Mouse (Mus musculus) MEL (cell line): ENCODE data around the gene Tecta. TPM values are rescaled to one million over a fixed set of nuclear protein-coding genes. Genes with fewer than 3 reads are reported as not detected.

Source experiments
- DNase-seq: peaks from one replicate; pipeline ENCODE4 v3.0.0; 2011; ENCODE audit warnings: low read depth, low spot score
- H3K27ac ChIP-seq: 2 replicates; pipeline ENCODE4 v1.5.1; 2012; ENCODE audit warnings: low read depth, mild to moderate bottlenecking, control low read depth, low read length, moderate library complexity; ENCODE audit not compliant: control insufficient read depth
- H3K27me3 ChIP-seq, 2 experiments: fragments of 150-350 bp in 1 of 2; sonication (generic) in 1 of 2; 2 replicates each; pipeline ENCODE4 v1.6.1; 2012; ENCODE audit warnings: low read length in 2 of 2, mild to moderate bottlenecking in 2 of 2, improper control_type of control experiment in 1 of 2, moderate library complexity in 1 of 2; ENCODE audit not compliant: insufficient read depth in 2 of 2, control insufficient read depth in 1 of 2
- H3K36me3 ChIP-seq, 2 experiments: 2 replicates each; pipeline ENCODE4 v1.6.1; 2012 to 2014; ENCODE audit warnings: low read length in 2 of 2, improper control_type of control experiment in 1 of 2, inconsistent platforms in 1 of 2, mild to moderate bottlenecking in 1 of 2; ENCODE audit not compliant: insufficient read depth in 2 of 2, control insufficient read depth in 1 of 2
- H3K4me1 ChIP-seq, 2 experiments: fragments of 150-350 bp in 1 of 2; sonication (generic) in 1 of 2; 2 replicates each; pipeline ENCODE4 v1.6.1; 2012; ENCODE audit warnings: low read length in 2 of 2, improper control_type of control experiment in 1 of 2, mild to moderate bottlenecking in 1 of 2; ENCODE audit not compliant: insufficient read depth in 2 of 2, control insufficient read depth in 1 of 2
- H3K4me3 ChIP-seq, 2 experiments: fragments of 150-350 bp in 1 of 2; sonication (generic) in 1 of 2; 2 replicates each; pipeline ENCODE4 v1.5.1; 2012; ENCODE audit warnings: low read depth in 2 of 2, low read length in 2 of 2, mild to moderate bottlenecking in 2 of 2, moderate library complexity in 2 of 2, control low read depth in 1 of 2, improper control_type of control experiment in 1 of 2; ENCODE audit not compliant: control insufficient read depth in 1 of 2, insufficient read depth in 1 of 2
- H3K79me2 ChIP-seq: 2 replicates; pipeline ENCODE4 v1.6.1; 2012; ENCODE audit warnings: mild to moderate bottlenecking, low read length, moderate library complexity; ENCODE audit not compliant: control insufficient read depth, poor library complexity, insufficient read depth
- H3K9ac ChIP-seq: 2 replicates; pipeline ENCODE4 v1.6.1; 2012; ENCODE audit warnings: low read depth, mild to moderate bottlenecking, control low read depth, low read length, moderate library complexity; ENCODE audit not compliant: control insufficient read depth, poor library complexity, severe bottlenecking
- H3K9me3 ChIP-seq: fragments of 150-350 bp; sonication (generic); replicated peaks from 2 replicates; pipeline ENCODE4 v1.6.1; 2012; ENCODE audit warnings: mild to moderate bottlenecking, low read length, improper control_type of control experiment, moderate library complexity; ENCODE audit not compliant: insufficient read depth
- BHLHE40 ChIP-seq: IDR thresholded peaks from 2 replicates; pipeline ENCODE4 v1.6.1; 2012; ENCODE audit warnings: low read depth, mild to moderate bottlenecking, inconsistent platforms, low read length, improper control_type of control experiment, borderline replicate concordance
- CTCF ChIP-seq, 3 experiments: IDR thresholded peaks in 2 of 3; conservative IDR thresholded peaks in 1 of 3; 2 replicates each; pipeline ENCODE4 v1.5.1; 2011 to 2012; ENCODE audit warnings: low read length in 3 of 3, low read depth in 2 of 3, mild to moderate bottlenecking in 2 of 3, improper control_type of control experiment in 1 of 3, inconsistent platforms in 1 of 3, mixed read lengths in 1 of 3, moderate library complexity in 1 of 3; ENCODE audit not compliant: control insufficient read depth in 1 of 3, insufficient read depth in 1 of 3, poor library complexity in 1 of 3, severe bottlenecking in 1 of 3
- JUND ChIP-seq: IDR thresholded peaks from 2 replicates; pipeline ENCODE4 v1.6.1; 2011; ENCODE audit warnings: low read depth, mild to moderate bottlenecking, improper control_type of control experiment, low read length
- KAT2A ChIP-seq: conservative IDR thresholded peaks from 2 replicates; pipeline ENCODE4 v1.6.1; 2012; ENCODE audit warnings: low read depth, low read length, improper control_type of control experiment, inconsistent platforms
- MAZ ChIP-seq: IDR thresholded peaks from 2 replicates; pipeline ENCODE4 v1.6.1; 2012; ENCODE audit warnings: low read depth, mild to moderate bottlenecking, inconsistent platforms, low read length, improper control_type of control experiment
- MEF2A ChIP-seq: IDR thresholded peaks from 2 replicates; pipeline ENCODE4 v1.6.1; 2014; ENCODE audit warnings: low read depth, mild to moderate bottlenecking, inconsistent platforms, low read length, improper control_type of control experiment; ENCODE audit not compliant: poor library complexity, insufficient replicate concordance, severe bottlenecking; ENCODE audit errors: extremely low read depth
- MYC ChIP-seq: IDR thresholded peaks from 2 replicates; pipeline ENCODE4 v1.6.1; 2011; ENCODE audit warnings: low read depth, mild to moderate bottlenecking, low read length, improper control_type of control experiment, moderate library complexity
- NELFE ChIP-seq: IDR thresholded peaks from 2 replicates; pipeline ENCODE4 v1.6.1; 2011; ENCODE audit warnings: low read depth, low read length, improper control_type of control experiment
- NRF1 ChIP-seq: IDR thresholded peaks from 2 replicates; pipeline ENCODE4 v1.6.1; 2014; ENCODE audit warnings: low read depth, mild to moderate bottlenecking, inconsistent platforms, low read length, improper control_type of control experiment, moderate library complexity; ENCODE audit not compliant: poor library complexity, insufficient read depth, severe bottlenecking
- POLR2AphosphoS5 ChIP-seq: IDR thresholded peaks from 2 replicates; pipeline ENCODE4 v1.6.1; 2012; ENCODE audit warnings: low read depth, borderline replicate concordance, mild to moderate bottlenecking, inconsistent platforms, low read length, moderate library complexity, mixed read lengths
- RAD21 ChIP-seq: IDR thresholded peaks from 2 replicates; pipeline ENCODE4 v1.6.1; 2011; ENCODE audit warnings: mild to moderate bottlenecking, low read depth, low read length, improper control_type of control experiment
- SIN3A ChIP-seq: IDR thresholded peaks from 2 replicates; pipeline ENCODE4 v1.6.1; 2012; ENCODE audit warnings: low read length, improper control_type of control experiment, inconsistent platforms
- SMC3 ChIP-seq: IDR thresholded peaks from 2 replicates; pipeline ENCODE4 v1.6.1; 2011; ENCODE audit warnings: low read depth, low read length, improper control_type of control experiment
- TAL1 ChIP-seq: IDR thresholded peaks from 2 replicates; pipeline ENCODE4 v1.6.1; 2012; ENCODE audit warnings: mild to moderate bottlenecking, inconsistent platforms, low read length, moderate library complexity, mixed read lengths
- TBP ChIP-seq: IDR thresholded peaks from 2 replicates; pipeline ENCODE4 v1.8.0; 2011; ENCODE audit warnings: low read depth, low read length, improper control_type of control experiment
- TCF12 ChIP-seq: IDR thresholded peaks from 2 replicates; pipeline ENCODE4 v1.6.1; 2014; ENCODE audit warnings: low read depth, mild to moderate bottlenecking, inconsistent platforms, low read length, improper control_type of control experiment, moderate library complexity
- USF1 ChIP-seq: IDR thresholded peaks from 2 replicates; pipeline ENCODE4 v1.6.1; 2014; ENCODE audit warnings: low read depth, mild to moderate bottlenecking, inconsistent platforms, low read length, improper control_type of control experiment, moderate library complexity
- USF2 ChIP-seq, 2 experiments: IDR thresholded peaks; 2 replicates each; pipeline ENCODE4 v1.6.1; 2011 to 2012; ENCODE audit warnings: improper control_type of control experiment in 2 of 2, low read length in 2 of 2, borderline replicate concordance in 1 of 2, inconsistent platforms in 1 of 2, low read depth in 1 of 2, mild to moderate bottlenecking in 1 of 2; ENCODE audit not compliant: insufficient read depth in 1 of 2
- ZC3H11A ChIP-seq: IDR thresholded peaks from 2 replicates; pipeline ENCODE4 v1.6.1; 2012; ENCODE audit warnings: low read depth, mild to moderate bottlenecking, inconsistent platforms, low read length, improper control_type of control experiment
- ZKSCAN1 ChIP-seq: IDR thresholded peaks from 2 replicates; pipeline ENCODE4 v1.6.1; 2012; ENCODE audit warnings: low read depth, mild to moderate bottlenecking, inconsistent platforms, low read length, improper control_type of control experiment, moderate library complexity
- ZMIZ1 ChIP-seq: IDR thresholded peaks from 2 replicates; pipeline ENCODE4 v1.6.1; 2012; ENCODE audit warnings: low read depth, mild to moderate bottlenecking, inconsistent platforms, low read length, improper control_type of control experiment, moderate library complexity
- ZNF384 ChIP-seq: IDR thresholded peaks from 2 replicates; pipeline ENCODE4 v1.6.1; 2012; ENCODE audit warnings: low read depth, mild to moderate bottlenecking, inconsistent platforms, low read length, improper control_type of control experiment
- polyA plus RNA-seq, 2 experiments: library from polyadenylated mRNA; stranded (reverse) in 1 of 2; unstranded in 1 of 2; fragments of >175 nt in 1 of 2; fragments of >200 nt in 1 of 2; gene quantifications; 2 replicates each; pipeline versions ENCODE4 v1.2.1 to v1.2.4; 2012; ENCODE audit warnings: low replicate concordance in 2 of 2, low read depth in 1 of 2; ENCODE audit not compliant: insufficient read length in 2 of 2, insufficient read depth in 1 of 2, missing spikeins in 1 of 2
- total RNA-seq: library from RNA; depleted of rRNA; stranded (reverse); fragments of 300-350 nt; gene quantifications from 2 replicates; pipeline ENCODE4 v1.2.3, GENCODE M21; 2012

The Tecta gene
- total and polyA plus RNA-seq, 3 experiments = not detected

GRCm38 (mm10) chr9:42388490-42388889, 11.2 kb downstream of the Tecta start:
- TF ChIP-seq POLR2AphosphoS5 = no peak
- no peak for TF ChIP-seq TCF12
- no peak for TF ChIP-seq ZKSCAN1
- TF ChIP-seq NELFE = no peak
- peak; percentile 67 for TF ChIP-seq RAD21
- peak; percentile 52 for TF ChIP-seq SMC3
- TF ChIP-seq MYC = no peak
- no peak for TF ChIP-seq TAL1
- TF ChIP-seq ZC3H11A = peak; percentile 35; the same call in 1 of the 2 replicates
- no peak for TF ChIP-seq ZNF384
- TF ChIP-seq USF2 (IDR thresholded peaks at IDR 0.05; ENCODE audit: borderline replicate concordance in 1 of 2, insufficient read depth in 1 of 2, low read depth in 1 of 2, low read length in 2 of 2) = no peak
- TF ChIP-seq BHLHE40 = no peak
- TF ChIP-seq USF1 = no peak
- TF ChIP-seq JUND = no peak
- TF ChIP-seq SIN3A = no peak
- TF ChIP-seq NRF1 = no peak
- TF ChIP-seq CTCF (IDR thresholded peaks at IDR 0.05 in 2 of 3, conservative IDR thresholded peaks at IDR 0.05 in 1 of 3; ENCODE audit: control insufficient read depth in 1 of 3, insufficient read depth in 1 of 3, low read depth in 2 of 3, low read length in 3 of 3, poor library complexity in 1 of 3, severe bottlenecking in 1 of 3) = peak in 2 of 3 experiments; percentile 21 to 58; a peak in 3 of 6 replicates
- TF ChIP-seq, all 39 proteins: peak for 4
- Histone ChIP-seq H3K79me2 (no peaks in the 10 kb centered on the region), H3K4me1 (peaks cover 0 to 4% of the 10 kb centered on the region in 2 experiments; a peak in 1 of 4 replicates), H3K9ac (no peak overlapping the region), H3K36me3 (no peaks in the 10 kb centered on the region), H3K9me3 (no peaks in the 10 kb centered on the region), H3K4me3 (no peak overlapping the region), H3K27me3 (no peaks in the 10 kb centered on the region; a peak in 2 of 4 replicates), H3K27ac (no peak overlapping the region)
- peak; percentile 11 for DNase-seq

DNA sequence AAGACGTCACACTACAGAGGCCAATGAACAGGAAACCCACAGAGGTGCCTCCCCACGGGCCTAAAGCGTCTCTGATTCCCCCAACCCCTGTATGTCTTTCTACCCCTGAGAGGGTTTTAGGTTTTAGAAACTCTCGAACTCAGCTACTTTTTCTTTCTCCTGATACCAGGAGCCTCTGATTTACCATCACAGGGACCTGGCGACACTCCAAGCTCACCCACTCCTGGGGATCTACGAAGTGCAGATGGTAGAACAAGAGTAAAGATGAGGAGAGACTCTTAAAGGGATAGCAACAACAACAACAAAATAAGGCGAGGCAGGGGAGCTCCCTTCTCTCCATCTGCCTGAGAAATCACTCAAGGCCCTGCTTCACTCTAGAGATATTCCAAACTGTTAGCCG, 12.7 kb downstream of the Tecta start:
- Histone ChIP-seq H3K27me3 (no peaks in the 10 kb centered on the region; a peak in 2 of 4 replicates), H3K27ac (no peak overlapping the region), H3K36me3 (no peaks in the 10 kb centered on the region), H3K79me2 (no peaks in the 10 kb centered on the region), H3K4me3 (no peak overlapping the region), H3K9me3 (no peaks in the 10 kb centered on the region), H3K9ac (no peak overlapping the region), H3K4me1 (peaks cover 0 to 4% of the 10 kb centered on the region in 2 experiments; a peak in 1 of 4 replicates)
- DNase-seq = no peak
- TF ChIP-seq ZMIZ1 = no peak
- no peak for TF ChIP-seq SMC3
- no peak for TF ChIP-seq KAT2A
- no peak for TF ChIP-seq MEF2A
- no peak for TF ChIP-seq MAZ
- TF ChIP-seq BHLHE40 = no peak
- TF ChIP-seq TBP = no peak
- no peak for TF ChIP-seq USF1
- TF ChIP-seq POLR2AphosphoS5 = no peak
